Mouse (Mus musculus) lung, adult 2 months (tissue): Measurements from ENCODE around the gene Clk1. TPM values are rescaled to one million over a fixed set of nuclear protein-coding genes. Genes with fewer than 3 reads are reported as not detected.

Experiments used
- DNase-seq: peaks from one replicate; pipeline ENCODE4 v3.0.0; 2022
- H3K4me1 ChIP-seq: fragments of 200-500 bp; 2 replicates; pipeline ENCODE4 v1.6.1; 2011; ENCODE audit warnings: low read length; ENCODE audit not compliant: control insufficient read depth, insufficient read depth
- H3K4me3 ChIP-seq: fragments of 200-500 bp; replicated peaks from 2 replicates; pipeline ENCODE3; 2011; ENCODE audit warnings: low read depth, mild to moderate bottlenecking, control low read depth, low read length; ENCODE audit errors: extremely low read depth
- CTCF ChIP-seq: fragments of 200-500 bp; IDR thresholded peaks from 2 replicates; pipeline ENCODE4 v1.5.1; 2011; ENCODE audit warnings: mild to moderate bottlenecking, low read length, control low read depth; ENCODE audit not compliant: insufficient read depth
- POLR2A ChIP-seq: fragments of 200-500 bp; IDR thresholded peaks from 2 replicates; pipeline ENCODE4 v1.6.1; 2011; ENCODE audit warnings: low read depth, mild to moderate bottlenecking, control low read depth, low read length, borderline replicate concordance; ENCODE audit errors: extremely low read depth
- WGBS: fragments of 180-500 bp; shearing (Covaris S2); methylation state at CpG from one replicate; pipeline ENCODE4 v1.1.7; 2018; 5-methylcytosine and 5-hydroxymethylcytosine counted together
- polyA plus RNA-seq: library from polyadenylated mRNA; depleted of rRNA; stranded (reverse); fragments of >200 nt; gene quantifications from 2 replicates; pipeline ENCODE4 v1.2.3, GENCODE M21; 2012

Clk1 gene
- polyA plus RNA-seq, 1 experiment, result 89.9 TPM

DNA sequence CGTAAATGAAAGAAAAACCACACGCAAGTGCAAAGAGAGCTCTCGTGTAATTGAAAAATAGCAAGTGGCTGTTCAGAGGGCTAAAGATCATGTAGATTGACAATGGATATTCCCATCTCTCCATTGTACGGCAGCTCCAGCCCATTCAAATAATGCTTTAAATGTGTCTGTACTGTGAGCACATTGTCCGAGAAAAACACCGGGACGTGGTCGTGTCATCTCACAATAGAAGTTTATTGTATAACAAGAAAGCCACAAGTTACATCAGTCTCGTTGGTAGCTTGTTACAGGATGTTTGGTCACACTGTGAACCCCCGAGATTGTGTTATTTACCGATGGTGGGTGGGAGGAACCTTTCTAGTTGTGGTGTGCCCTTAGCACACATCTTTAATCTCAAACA lies 22.0 kb upstream of the Clk1 start:
- peaks cover 10% of the 10 kb centered on the region for H3K4me1 ChIP-seq
- DNase-seq, result no peak

DNA sequence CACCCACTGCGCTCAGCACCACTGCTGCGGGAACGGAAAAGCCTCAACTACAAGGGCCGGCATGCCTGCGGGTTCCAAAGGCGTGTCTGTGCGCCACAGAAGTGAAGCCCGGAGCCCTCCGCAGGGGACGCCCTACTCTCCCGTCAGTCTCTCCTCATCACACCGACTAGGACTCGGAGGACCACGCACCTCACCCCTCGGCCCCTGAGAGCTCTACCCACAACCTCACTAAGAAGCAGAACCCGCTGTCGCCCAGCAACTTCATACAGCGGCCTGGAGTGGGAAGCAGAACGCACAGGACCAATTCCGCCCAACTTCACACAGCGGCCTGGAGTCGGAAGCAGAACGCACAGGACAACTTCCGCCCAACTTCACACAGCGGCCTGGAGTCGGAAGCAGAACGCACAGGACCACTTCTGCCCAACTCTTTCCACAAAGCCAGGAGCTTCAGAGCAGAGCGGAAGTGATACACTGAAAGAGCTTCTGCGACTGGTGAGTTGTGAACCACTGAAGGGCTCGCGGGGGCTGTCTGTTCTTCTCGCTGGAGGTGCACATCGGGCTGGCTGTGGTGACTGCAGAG lies 21.4 kb upstream of the Clk1 start, which contains the start of the genes Nif3l1 and Ppil3:
Gene Nif3l1, plus strand, starts transcription at position 9 of the 580 bp plus-strand sequence.
Gene Ppil3, minus strand, starts transcription at position 344 of the 580 bp plus-strand sequence.
- peak; percentile 83 for DNase-seq
- peaks cover 10% of the 10 kb centered on the region for H3K4me1 ChIP-seq

More for the DNA sequence above, 22.0 kb upstream of the Clk1 start:
- WGBS, result 2% methylated on average over 11 of the region's 11 CpGs
- peak overlapping the region; percentile 90 for H3K4me3 ChIP-seq
- TF ChIP-seq CTCF (no peak), POLR2A (no peak)

DNA sequence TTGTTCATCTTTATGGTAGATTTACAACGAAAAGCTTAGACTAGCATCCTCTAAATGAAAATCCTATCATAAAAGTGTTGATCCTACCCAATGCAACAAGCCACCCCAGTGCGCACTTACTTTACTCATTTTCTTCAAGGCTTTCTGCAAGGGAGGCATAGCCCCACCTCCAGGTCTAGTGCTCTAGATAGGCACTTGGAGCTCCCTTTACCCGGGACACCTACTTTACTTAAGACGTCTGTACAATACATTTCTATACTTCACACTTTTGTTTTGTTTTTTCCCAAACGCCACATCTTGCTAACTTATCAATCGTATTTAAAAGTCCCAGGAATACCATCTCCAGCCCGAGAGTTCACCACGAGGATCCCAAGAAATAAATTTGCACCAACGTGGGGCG lies 20.8 kb upstream of the Clk1 start:
- WGBS, result 9% methylated on average over 10 of the region's 10 CpGs
- Histone ChIP-seq H3K4me1 (peaks cover 10% of the 10 kb centered on the region), H3K4me3 (peak overlapping the region; percentile 90)
- no peak for DNase-seq
- TF ChIP-seq POLR2A (no peak), CTCF (no peak)

More for the DNA sequence above, 21.4 kb upstream of the Clk1 start, which contains the start of the genes Nif3l1 and Ppil3:
- TF ChIP-seq POLR2A (peak; percentile 79), CTCF (no peak)
- under 1% methylated on average over 33 of the region's 33 CpGs for WGBS
- peak within 1 kb of the TSS; percentile 90 for H3K4me3 ChIP-seq

DNA sequence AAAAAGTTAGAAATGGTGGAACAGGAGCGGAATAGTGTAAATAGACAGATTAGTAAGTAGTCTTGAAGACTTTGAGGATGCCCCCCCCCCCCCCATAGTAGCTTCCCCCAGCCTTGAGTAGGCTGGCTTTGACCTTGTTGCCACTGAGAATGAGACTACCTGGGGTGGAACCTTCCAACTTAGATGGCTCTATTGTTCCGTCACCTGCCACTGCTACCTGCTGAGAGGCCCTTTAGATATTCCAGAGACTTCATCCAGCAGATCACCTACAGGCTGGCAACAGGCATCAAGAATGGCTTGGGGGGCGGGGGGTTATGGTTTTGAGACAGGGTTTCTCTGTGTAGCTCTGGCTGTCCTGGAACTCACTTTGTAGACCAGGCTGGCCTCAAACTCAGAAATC lies 685 bp upstream of the Clk1 start:
- no peak for TF ChIP-seq CTCF
- TF ChIP-seq POLR2A, result no peak
- no peak for DNase-seq
- Histone ChIP-seq H3K4me3 (no peak overlapping the region), H3K4me1 (peaks cover 4% of the 10 kb centered on the region; the same call in 1 of the 2 replicates)
- 88% methylated on average over 3 of the region's 3 CpGs for WGBS

DNA sequence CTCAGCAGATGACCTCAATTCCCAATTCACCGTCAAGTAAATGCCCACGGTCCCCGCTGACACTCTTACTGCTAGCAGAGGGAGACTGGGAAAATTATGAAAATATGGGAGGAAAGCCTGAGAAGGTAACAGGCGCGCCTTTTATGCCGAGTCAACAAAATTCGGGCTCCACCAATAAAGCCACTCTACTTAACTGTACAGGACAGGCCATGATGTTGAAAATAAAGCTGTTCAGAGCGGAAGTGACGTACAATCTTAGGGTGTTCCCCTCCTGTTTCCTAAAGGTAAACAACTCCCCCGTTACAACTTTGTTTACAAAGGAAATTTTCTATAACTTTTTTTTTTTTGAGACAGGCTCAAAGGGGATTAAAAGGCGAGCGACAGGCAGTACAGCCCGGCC lies 987 bp downstream of the Clk1 start:
- no peak for TF ChIP-seq CTCF
- TF ChIP-seq POLR2A, result peak; percentile 46; the same call in 1 of the 2 replicates
- peak overlapping the region; percentile 98 for H3K4me3 ChIP-seq
- under 1% methylated on average over 13 of the region's 13 CpGs for WGBS
- H3K4me1 ChIP-seq, result peaks cover 10% of the 10 kb centered on the region
- DNase-seq, result peak; percentile 37

DNA sequence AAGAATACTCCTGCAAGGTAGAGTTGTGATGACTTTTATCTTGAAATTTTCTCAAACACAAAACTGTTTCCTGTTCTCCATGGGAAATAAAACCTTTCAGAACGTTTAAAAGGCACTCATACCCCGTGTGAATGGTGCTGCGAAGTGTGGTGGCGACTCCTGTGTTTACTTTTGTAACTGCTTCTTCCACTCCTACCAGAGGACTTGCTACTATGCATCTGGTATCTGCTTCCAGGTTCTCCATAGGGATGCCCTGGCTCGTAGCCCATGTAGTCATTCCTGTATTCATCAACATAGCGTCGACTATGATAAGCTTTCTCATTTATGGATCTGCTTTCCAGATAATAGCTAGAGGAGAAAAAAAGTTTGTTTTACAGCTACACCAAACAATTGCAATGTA lies 2.9 kb downstream of the Clk1 start:
- Histone ChIP-seq H3K4me3 (no peak overlapping the region), H3K4me1 (peaks cover 13% of the 10 kb centered on the region)
- DNase-seq, result no peak
- TF ChIP-seq CTCF (no peak), POLR2A (no peak)
- WGBS, result 14% methylated on average over 7 of the region's 7 CpGs

DNA sequence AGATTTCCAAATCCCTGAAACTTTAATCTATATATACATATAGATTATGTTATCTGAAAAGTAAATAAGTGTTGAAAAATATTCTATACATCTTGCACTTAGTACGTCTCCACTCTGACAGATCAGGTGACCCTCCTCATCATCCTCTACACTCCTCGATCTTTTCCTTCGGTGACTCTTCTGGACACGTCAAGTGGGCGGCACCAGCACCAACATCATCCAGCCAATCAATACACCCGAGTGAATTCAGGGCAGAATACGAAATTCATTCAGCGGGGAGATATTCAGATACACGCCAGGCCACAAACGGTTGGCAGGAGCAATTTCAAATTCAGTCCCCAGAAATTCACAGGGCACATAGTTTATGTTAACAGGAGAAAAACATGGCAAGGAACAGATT lies 3.8 kb downstream of the Clk1 start:
- H3K4me1 ChIP-seq, result peaks cover 13% of the 10 kb centered on the region
- TF ChIP-seq POLR2A (no peak), CTCF (no peak)
- 37% methylated on average over 10 of the region's 10 CpGs for WGBS
- DNase-seq, result no peak
- H3K4me3 ChIP-seq, result no peak overlapping the region

DNA sequence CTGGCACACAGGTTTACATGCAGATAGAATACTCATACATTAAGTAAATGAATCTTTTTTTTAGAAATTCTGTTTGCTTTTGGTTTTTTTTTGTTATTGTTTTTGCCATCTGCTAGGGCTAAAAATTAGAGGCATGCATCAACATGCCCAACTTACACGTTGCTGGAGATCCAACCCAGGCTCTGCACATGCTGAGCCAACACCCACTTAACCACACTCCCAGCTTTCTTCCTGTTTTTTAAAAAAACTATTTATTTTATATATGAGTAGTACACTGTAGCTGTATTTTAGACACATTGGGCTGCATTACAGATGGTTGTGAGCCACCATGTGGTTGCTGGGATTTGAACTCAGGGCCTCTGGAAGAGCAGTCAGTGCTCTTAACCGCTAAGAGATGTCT lies 7.8 kb downstream of the Clk1 start:
- TF ChIP-seq POLR2A, result no peak
- TF ChIP-seq CTCF, result no peak
- WGBS, result 57% methylated on average over 2 of the region's 2 CpGs
- DNase-seq, result no peak
- Histone ChIP-seq H3K4me1 (peaks cover 9% of the 10 kb centered on the region), H3K4me3 (no peak overlapping the region)

DNA sequence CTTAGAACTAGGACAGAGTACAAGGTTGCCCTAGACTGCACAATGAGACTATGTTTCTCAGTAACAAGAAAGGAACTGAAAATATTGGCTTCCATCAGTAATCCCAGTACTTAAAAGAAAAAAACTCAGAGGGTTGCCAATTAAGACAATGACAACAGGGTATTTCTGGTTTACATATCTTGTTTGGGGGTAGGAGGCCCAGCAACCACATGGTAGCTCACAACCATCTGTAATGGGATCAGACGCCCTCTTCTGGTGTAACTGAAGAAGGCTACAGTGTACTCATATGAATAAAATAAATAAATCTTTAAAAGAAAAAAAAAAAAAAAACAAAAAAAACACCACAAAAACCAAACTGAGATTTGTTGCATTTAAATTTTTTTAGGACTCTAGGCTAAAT lies 8.4 kb downstream of the Clk1 start:
- H3K4me1 ChIP-seq, result peaks cover 9% of the 10 kb centered on the region
- WGBS, result 26% methylated on average over 1 of the region's 1 CpGs
- no peak overlapping the region for H3K4me3 ChIP-seq
- TF ChIP-seq CTCF (no peak), POLR2A (no peak)
- DNase-seq, result no peak

DNA sequence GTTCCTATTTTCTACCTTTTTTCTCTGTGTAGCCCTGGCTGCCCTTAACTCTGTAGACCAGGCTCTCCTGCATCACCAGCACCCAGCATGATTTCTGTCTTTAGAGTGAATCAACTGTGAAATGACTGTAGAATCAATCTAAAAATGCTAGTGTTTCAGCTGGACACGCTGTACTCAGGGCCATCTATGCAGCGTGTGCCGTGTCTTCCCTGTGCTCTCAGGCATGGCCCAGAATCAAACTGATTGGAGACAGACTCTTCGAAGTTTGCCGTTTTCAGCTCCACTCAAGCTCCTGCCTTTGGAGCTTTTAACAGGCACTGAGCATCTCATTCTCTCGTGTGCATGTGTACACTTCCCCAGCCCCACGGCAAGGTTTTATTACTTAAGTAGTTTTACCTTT lies 13.1 kb downstream of the Clk1 start:
- DNase-seq, result no peak
- TF ChIP-seq CTCF, result no peak
- no peak for TF ChIP-seq POLR2A
- H3K4me3 ChIP-seq, result no peak overlapping the region
- no peaks in the 10 kb centered on the region for H3K4me1 ChIP-seq
- WGBS, result 84% methylated on average over 7 of the region's 7 CpGs

DNA sequence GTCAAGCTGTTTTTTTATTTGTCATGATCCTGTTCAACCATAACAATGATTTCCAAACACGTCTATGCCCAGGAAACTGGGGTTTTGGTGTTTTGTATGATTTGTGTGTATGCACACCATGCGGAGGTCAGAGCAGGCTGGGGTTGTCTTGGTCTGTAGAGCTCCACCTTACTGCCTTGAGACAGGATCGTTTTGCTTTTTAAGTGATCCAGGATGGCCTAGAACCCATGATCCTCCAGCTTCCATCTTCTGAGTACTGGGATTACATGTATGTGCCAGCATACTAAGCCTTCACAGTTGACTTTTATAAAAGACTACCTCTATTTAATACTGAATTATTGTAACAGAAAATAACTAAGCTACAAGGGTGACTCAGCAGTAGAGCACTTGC lies 13.7 kb downstream of the Clk1 start:
- H3K4me1 ChIP-seq, result no peaks in the 10 kb centered on the region
- TF ChIP-seq CTCF (no peak), POLR2A (no peak)
- WGBS, result 50% methylated on average over 3 of the region's 3 CpGs
- no peak overlapping the region for H3K4me3 ChIP-seq
- DNase-seq, result no peak
